Mouse (Mus musculus) brain, embryonic 14.5 days (tissue): Measurements from ENCODE around the gene Arhgap11a.

Experiments used
- CTCF ChIP-seq: fragments of 200-500 bp; IDR thresholded peaks from 2 replicates; pipeline ENCODE4 v1.5.1; 2012; ENCODE audit warnings: inconsistent platforms, mild to moderate bottlenecking, moderate library complexity, borderline replicate concordance; ENCODE audit not compliant: insufficient read depth, insufficient read length; ENCODE audit errors: extremely low read depth
- POLR2A ChIP-seq: fragments of 200-500 bp; IDR thresholded peaks from 2 replicates; pipeline ENCODE4 v1.6.1; 2012; ENCODE audit warnings: mild to moderate bottlenecking, inconsistent platforms, borderline replicate concordance; ENCODE audit not compliant: poor library complexity, insufficient read depth, insufficient read length, severe bottlenecking; ENCODE audit errors: extremely low read depth

DNA sequence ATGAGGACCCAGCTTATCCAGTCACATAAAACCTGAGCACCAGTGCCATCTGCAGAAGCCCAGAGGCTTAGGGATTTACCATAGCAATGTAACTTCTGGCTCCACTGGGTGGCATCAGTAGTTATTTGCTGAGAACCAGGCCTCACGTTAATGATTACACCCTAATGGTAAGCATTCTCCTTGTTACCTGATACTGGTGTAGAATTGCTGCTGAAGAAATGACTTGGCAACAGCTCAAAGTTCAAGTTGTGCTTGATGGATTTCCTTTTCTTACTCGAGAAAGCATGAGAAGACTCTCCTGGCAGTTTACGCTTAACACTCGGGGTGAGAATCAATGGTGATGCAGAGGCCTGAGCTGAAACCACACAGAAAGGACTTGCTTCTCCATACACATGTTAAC lies 9.0 kb downstream of the Arhgap11a start:
- TF ChIP-seq POLR2A, result no peak
- TF ChIP-seq CTCF, result no peak
